Mouse (Mus musculus): ENCODE results near the gene Kcnq1. TPM values are rescaled to one million over a fixed set of nuclear protein-coding genes. Genes with fewer than 3 reads are reported as not detected.

Gene Kcnq1
- total and polyA plus RNA-seq, 3 experiments = not detected

DNA sequence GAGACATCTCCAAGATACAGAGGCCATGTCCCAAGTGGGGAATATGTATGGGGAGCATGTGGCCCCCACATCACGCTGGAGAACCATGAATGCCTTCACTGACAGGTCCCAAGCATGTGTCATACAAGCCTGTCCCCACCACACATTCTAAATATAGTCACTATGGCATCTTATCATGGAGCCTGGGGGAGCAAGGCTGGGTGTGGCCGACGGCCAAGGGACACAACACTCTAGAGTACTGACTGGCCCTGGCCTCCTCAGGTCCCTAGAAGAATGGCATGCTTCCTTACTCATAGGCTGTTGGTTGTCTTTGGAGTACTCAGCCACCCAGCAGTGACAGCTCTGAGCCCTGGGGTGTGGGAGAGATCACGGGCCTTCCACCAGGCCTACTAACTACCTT lies 33.8 kb downstream of the Kcnq1 start:
- Histone ChIP-seq H3K27ac (ENCODE audit: insufficient read depth, low read depth) (no peak overlapping the region), H3K27me3 (replicated peaks) (peaks cover 86% of the 10 kb centered on the region), H3K36me3 (replicated peaks in 1 of 2; ENCODE audit: control insufficient read depth in 1 of 2, insufficient read depth in 1 of 2, low read length in 1 of 2) (no peaks in the 10 kb centered on the region), H3K4me2 (ENCODE audit: insufficient read depth, low read depth, poor library complexity, severe bottlenecking) (no peak overlapping the region), H3K4me1 (ENCODE audit: control insufficient read depth in 1 of 2, insufficient read depth in 2 of 2) (no peaks in the 10 kb centered on the region), H3K4me3 (replicated peaks in 1 of 3; ENCODE audit: low read depth in 2 of 3, low read length in 2 of 3, poor library complexity in 1 of 3) (no peak overlapping the region), H3K79me2 (replicated peaks; ENCODE audit: control insufficient read depth, extremely low read depth, insufficient read depth, poor library complexity, severe bottlenecking) (no peaks in the 10 kb centered on the region), H3K9me3 (replicated peaks; ENCODE audit: low read length) (no peaks in the 10 kb centered on the region), H3K9ac (ENCODE audit: insufficient read depth, low read depth) (no peak overlapping the region)
- dilution Hi-C loops (cut with MboI; ENCODE audit: extremely low pct_ligation_motif_present, extremely low pct_unique_long_range_greater_than_20kb, low sequenced_read_pairs) = no loop called here
- in situ Hi-C loops (cut with MboI; ENCODE audit: low pct_ligation_motif_present, low pct_unique_long_range_greater_than_20kb, low sequenced_read_pairs) = loop anchor here (25.0 kb wide), 1 partner anchor 597 kb away; no protein-coding TSS in a partner anchor
- no peak for TF ChIP-seq ETS1 (conservative IDR thresholded peaks at IDR 0.05; ENCODE audit: low read depth, low read length)
- TF ChIP-seq CHD1 (IDR thresholded peaks at IDR 0.05; ENCODE audit: low read depth, low read length) = no peak
- no peak for TF ChIP-seq UBTF (IDR thresholded peaks at IDR 0.05; ENCODE audit: low read depth, low read length)
- TF ChIP-seq MYC (IDR thresholded peaks at IDR 0.05; ENCODE audit: low read depth, low read length) = no peak
- no peak for TF ChIP-seq ELF1 (IDR thresholded peaks at IDR 0.05; ENCODE audit: low read depth, low read length)
- no peak for TF ChIP-seq USF1 (IDR thresholded peaks at IDR 0.05; ENCODE audit: low read depth, low read length)
- TF ChIP-seq NELFE (IDR thresholded peaks at IDR 0.05; ENCODE audit: low read depth, low read length) = no peak
- no peak for TF ChIP-seq GABPA (IDR thresholded peaks at IDR 0.05; ENCODE audit: insufficient replicate concordance, low read depth, low read length)
- no peak for TF ChIP-seq PAX5 (IDR thresholded peaks at IDR 0.05; ENCODE audit: low read length)
- TF ChIP-seq CHD2 (IDR thresholded peaks at IDR 0.05; ENCODE audit: low read length) = no peak
- TF ChIP-seq TBP (conservative IDR thresholded peaks at IDR 0.05; ENCODE audit: low read depth, low read length) = no peak
- no peak for TF ChIP-seq RAD21 (IDR thresholded peaks at IDR 0.05; ENCODE audit: low read depth, low read length)
- TF ChIP-seq TCF12 (IDR thresholded peaks at IDR 0.05; ENCODE audit: low read depth, low read length) = no peak
- no peak for TF ChIP-seq SIN3A (IDR thresholded peaks at IDR 0.05; ENCODE audit: low read length)
- no peak for TF ChIP-seq ZMIZ1 (IDR thresholded peaks at IDR 0.05; ENCODE audit: low read depth, low read length)
- no peak for DNase-seq (ENCODE audit: extremely low read depth)

DNA sequence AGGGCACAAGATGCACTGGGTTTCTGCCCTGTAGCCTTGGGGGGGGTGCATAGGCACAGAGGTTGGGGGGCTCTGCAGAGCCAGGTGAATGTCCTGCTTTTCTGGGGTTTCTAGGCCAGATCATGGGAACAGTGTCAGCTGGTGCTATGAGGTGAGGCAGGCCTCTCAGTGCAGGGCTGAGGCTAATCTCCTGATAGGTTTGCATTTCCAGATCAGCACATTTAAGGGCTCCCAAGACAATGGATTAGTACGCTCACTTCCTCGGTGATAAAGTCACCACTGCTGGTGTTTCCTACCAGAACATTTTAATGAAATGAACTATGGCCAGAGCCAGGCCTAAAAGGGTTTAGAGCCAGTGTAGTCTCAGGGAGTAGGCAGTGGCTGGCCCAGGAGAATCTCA lies 36.5 kb downstream of the Kcnq1 start:
- no peak for DNase-seq (ENCODE audit: extremely low read depth)
- no peak overlapping the region for H3K9ac ChIP-seq (ENCODE audit: insufficient read depth, low read depth)
- no peaks in the 10 kb centered on the region for H3K36me3 ChIP-seq (replicated peaks in 1 of 2; ENCODE audit: control insufficient read depth in 1 of 2, insufficient read depth in 1 of 2, low read length in 1 of 2)
- no peaks in the 10 kb centered on the region for H3K79me2 ChIP-seq (replicated peaks; ENCODE audit: control insufficient read depth, extremely low read depth, insufficient read depth, poor library complexity, severe bottlenecking)
- no peaks in the 10 kb centered on the region for H3K9me3 ChIP-seq (replicated peaks; ENCODE audit: low read length)
- TF ChIP-seq GABPA (IDR thresholded peaks at IDR 0.05; ENCODE audit: insufficient replicate concordance, low read depth, low read length) (no peak), CHD2 (IDR thresholded peaks at IDR 0.05; ENCODE audit: low read length) (no peak), MXI1 (IDR thresholded peaks at IDR 0.05; ENCODE audit: low read depth, low read length) (no peak), MAZ (IDR thresholded peaks at IDR 0.05; ENCODE audit: low read depth, low read length) (no peak), ELF1 (IDR thresholded peaks at IDR 0.05; ENCODE audit: low read depth, low read length) (no peak), BHLHE40 (IDR thresholded peaks at IDR 0.05; ENCODE audit: low read depth, low read length) (no peak), UBTF (IDR thresholded peaks at IDR 0.05; ENCODE audit: low read depth, low read length) (no peak), POLR2AphosphoS2 (IDR thresholded peaks at IDR 0.05; ENCODE audit: low read depth, low read length) (no peak), NRF1 (IDR thresholded peaks at IDR 0.05; ENCODE audit: low read depth, low read length) (no peak), IRF4 (IDR thresholded peaks at IDR 0.05; ENCODE audit: low read depth, low read length) (no peak)
- H3K27ac ChIP-seq (ENCODE audit: insufficient read depth, low read depth) = no peak overlapping the region
- no peaks in the 10 kb centered on the region for H3K4me1 ChIP-seq (ENCODE audit: control insufficient read depth in 1 of 2, insufficient read depth in 2 of 2)
- no peak overlapping the region for H3K4me2 ChIP-seq (ENCODE audit: insufficient read depth, low read depth, poor library complexity, severe bottlenecking)
- dilution Hi-C loops (cut with MboI; ENCODE audit: extremely low pct_ligation_motif_present, extremely low pct_unique_long_range_greater_than_20kb, low sequenced_read_pairs) = no loop called here
- H3K4me3 ChIP-seq (replicated peaks in 1 of 3; ENCODE audit: low read depth in 2 of 3, low read length in 2 of 3, poor library complexity in 1 of 3) = no peak overlapping the region
- peaks cover 85% of the 10 kb centered on the region for H3K27me3 ChIP-seq (replicated peaks)
- in situ Hi-C loops (cut with MboI; ENCODE audit: low pct_ligation_motif_present, low pct_unique_long_range_greater_than_20kb, low sequenced_read_pairs) = loop anchor here (25.0 kb wide), 1 partner anchor 595 kb away; no protein-coding TSS in a partner anchor
